Mouse (Mus musculus) effector memory CD4-positive, alpha-beta T cell, adult 5 months (primary cell): ENCODE data around the gene Gpr3. TPM values are rescaled to one million over a fixed set of nuclear protein-coding genes. Genes with fewer than 3 reads are reported as not detected.

Experiments
- polyA plus RNA-seq: library from polyadenylated mRNA; unstranded; fragments of 100-300 nt; shearing (Covaris generic); gene quantifications from one replicate; pipeline ENCODE4 v1.2.1, GENCODE M21; 2017

Gene Gpr3
- polyA plus RNA-seq = 0.69 TPM

GRCm38 (mm10) chr4:133211751-133212561, at the start of gene Gpr3, which contains the start of gene Cd164l2:
Gene Gpr3 (minus strand): TSS chr4:133212536.
Gene Cd164l2 (plus strand): TSS chr4:133212131.

DNA sequence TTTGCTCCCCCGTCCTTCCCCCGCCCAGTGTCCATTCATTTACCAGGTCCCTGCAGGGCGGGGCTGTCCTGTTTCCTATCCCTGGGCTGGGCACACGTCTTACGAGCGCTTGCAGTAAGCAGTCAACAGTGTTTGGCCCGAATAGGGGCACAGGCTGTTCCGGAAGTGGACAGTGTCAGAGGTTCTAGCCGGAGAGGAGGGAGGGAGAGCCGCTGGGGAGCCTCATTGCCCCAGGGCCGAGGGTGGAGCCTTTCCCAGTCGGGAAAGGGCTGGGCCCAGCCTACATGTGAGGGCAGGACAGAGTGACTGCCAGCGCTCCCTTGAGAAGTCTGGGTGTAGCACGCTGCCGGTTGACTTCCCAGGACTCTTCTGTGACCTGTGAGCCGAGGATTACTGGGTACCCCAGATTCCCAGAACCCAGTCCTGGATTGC, 28.2 kb upstream of the Gpr3 start, which contains the start of gene Map3k6:
TSS of gene Map3k6 (plus strand) at position 329 of the 432 bp plus-strand sequence.

Other genes with a start within 250 kb of the Gpr3 start
- gene Fgr, start 238.4 kb downstream of the Gpr3 start, polyA plus RNA-seq = 0.55 TPM
- 5.4 TPM for gene Ahdc1, start 201.3 kb downstream of the Gpr3 start, polyA plus RNA-seq
- 110 TPM for gene Wasf2, start 82.0 kb downstream of the Gpr3 start, polyA plus RNA-seq
- not detected for gene Cd164l2, start 405 bp downstream of the Gpr3 start, polyA plus RNA-seq
- gene Map3k6, start 28.3 kb upstream of the Gpr3 start, polyA plus RNA-seq = not detected
- 8.7 TPM for gene Sytl1, start 50.6 kb upstream of the Gpr3 start, polyA plus RNA-seq
- gene Tmem222, start 65.3 kb upstream of the Gpr3 start, polyA plus RNA-seq = 51.7 TPM
- 5.6 TPM for gene Wdtc1, start 140.9 kb upstream of the Gpr3 start, polyA plus RNA-seq
- gene Slc9a1, start 157.2 kb upstream of the Gpr3 start, polyA plus RNA-seq = 17.2 TPM